Mouse (Mus musculus): ENCODE results near the gene Ppp4r4. TPM values are rescaled to one million over a fixed set of nuclear protein-coding genes. Genes with fewer than 3 reads are reported as not detected.
A peak's percentile ranks its signal among the peaks of the same experiment; 100 is the strongest.
"Not testable (repeated sequence)": the region's sequence is repeated elsewhere in the genome, so short reads cannot be mapped to it uniquely, and the experiment has no call there.

Gene Ppp4r4
- 2.8 and 2.9 TPM in 2 replicates for polyA plus RNA-seq (2015; fragmentation: Nextera tagmentation; extraction: Ambion mirVana)

DNA sequence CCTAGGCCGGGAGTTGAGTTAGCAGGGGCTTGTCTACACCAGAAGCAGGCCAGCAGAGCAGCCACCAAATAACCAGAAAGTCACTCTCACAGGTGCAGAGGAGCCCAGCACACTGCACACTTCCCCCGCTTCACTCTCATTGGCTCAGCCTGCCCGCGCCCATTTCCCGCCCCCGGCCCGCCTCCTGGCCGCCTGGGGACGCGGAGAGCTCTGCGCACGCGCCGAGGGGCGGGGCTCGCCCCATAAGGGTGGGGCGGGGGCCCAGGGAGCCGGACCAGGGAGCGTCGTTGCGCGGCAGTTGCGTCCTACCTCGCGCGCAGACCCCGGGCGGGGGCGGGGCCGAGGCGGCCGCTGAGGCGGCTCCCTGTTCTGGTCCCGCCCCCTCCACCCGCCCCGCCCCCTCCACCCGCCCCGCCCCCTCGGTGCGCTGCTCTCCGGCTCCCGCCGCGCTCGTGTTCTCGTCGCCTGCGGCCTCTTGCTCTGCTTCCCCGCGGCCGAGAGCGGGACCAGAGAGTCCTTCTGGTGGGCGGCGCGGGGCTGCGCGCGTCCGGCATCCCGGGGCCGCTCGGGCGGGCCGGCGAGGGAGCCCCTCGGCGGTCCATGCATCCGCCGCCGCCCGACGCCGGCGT is at the start of gene Ppp4r4:
Gene Ppp4r4 (plus strand): TSS at position 264 of the 629 bp plus-strand sequence.
- peak within 1 kb of the TSS; percentile 89 for H3K4me3 ChIP-seq
- H3K27me3 ChIP-seq: no peaks in the 10 kb centered on the region
- H3K4me1 ChIP-seq (replicated peaks): peaks cover 8% of the 10 kb centered on the region
- H3K4me2 ChIP-seq: peak within 1 kb of the TSS; percentile 93
- no peaks in the 10 kb centered on the region for H3K36me3 ChIP-seq
- H3K9me3 ChIP-seq: no peaks in the 10 kb centered on the region
- H3K27ac ChIP-seq (replicated peaks): peak within 1 kb of the TSS; percentile 79
- peak; percentile 98 for ATAC-seq (ENCODE audit: low FRiP score, low read depth)
- peak within 1 kb of the TSS; percentile 83 for H3K9ac ChIP-seq
- under 1% methylated on average over 67 of the region's 74 CpGs for WGBS

DNA sequence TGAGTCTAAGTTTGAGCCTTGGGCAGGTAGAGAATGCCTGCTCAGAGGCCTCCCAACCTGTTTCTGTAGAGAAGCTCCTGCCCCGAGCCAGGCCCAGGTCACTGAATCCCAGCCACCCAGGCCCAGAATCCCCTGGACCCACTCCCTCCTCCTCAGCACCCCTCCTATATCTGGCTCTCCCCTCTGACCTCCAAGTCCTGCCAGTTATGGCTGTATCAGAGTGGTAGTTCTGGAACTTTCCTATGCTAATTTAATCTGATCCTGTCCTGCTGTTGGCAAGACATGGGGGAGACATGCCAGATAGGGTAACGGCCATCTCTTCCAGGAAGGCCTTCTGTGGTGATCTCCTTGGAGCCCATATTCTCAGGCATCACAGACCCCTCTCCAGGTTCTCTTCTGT is 49.3 kb upstream of the Ppp4r4 start:
- no peaks in the 10 kb centered on the region for H3K9me3 ChIP-seq
- no peaks in the 10 kb centered on the region for H3K36me3 ChIP-seq
- no peak overlapping the region for H3K27ac ChIP-seq (replicated peaks)
- no peak overlapping the region for H3K4me3 ChIP-seq
- ATAC-seq (ENCODE audit: low FRiP score, low read depth): no peak
- no peak overlapping the region for H3K4me2 ChIP-seq
- WGBS: 79% methylated on average over 2 of the region's 2 CpGs
- no peaks in the 10 kb centered on the region for H3K4me1 ChIP-seq (replicated peaks)
- H3K27me3 ChIP-seq: no peaks in the 10 kb centered on the region
- H3K9ac ChIP-seq: no peak overlapping the region

DNA sequence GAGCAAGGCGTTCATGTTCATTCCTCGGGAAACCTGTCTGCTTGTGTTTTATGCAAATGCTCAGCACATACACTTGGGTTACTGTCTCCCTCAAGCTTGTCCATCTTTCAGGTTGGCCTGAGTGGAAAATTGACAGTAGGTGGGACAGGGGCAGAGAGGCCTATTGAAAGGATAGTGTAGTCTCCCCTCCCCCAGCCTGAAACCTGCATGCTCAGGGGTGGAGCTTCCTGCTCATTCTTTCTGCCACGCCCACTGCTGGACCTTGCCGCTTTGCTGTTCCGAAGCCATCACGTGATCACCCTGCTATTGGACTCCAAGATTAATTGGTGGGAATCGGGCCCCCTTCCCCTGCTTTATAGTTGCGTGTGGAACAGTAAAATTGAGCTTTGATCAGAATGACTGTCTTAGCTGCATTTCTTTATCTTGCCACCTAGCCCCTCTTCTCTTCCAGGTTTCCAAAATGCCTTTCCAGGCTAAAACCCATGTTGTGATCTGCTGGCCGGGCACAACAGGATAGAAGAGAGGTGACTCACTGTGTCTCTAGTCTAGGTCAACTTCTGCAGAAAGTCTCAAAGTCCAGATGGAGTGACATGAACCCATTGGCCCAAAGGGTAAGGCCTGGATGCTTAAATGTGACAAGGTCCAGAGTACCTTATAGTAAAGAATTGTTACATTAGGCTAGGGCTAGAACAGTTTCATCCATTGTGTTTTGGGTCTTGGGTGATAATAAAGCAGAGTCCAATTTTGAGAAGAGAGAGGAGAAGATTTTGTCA is 47.7 kb upstream of the Ppp4r4 start:
- not testable (repeated sequence) for H3K9ac ChIP-seq; H3K4me3 ChIP-seq; H3K36me3 ChIP-seq; H3K27ac ChIP-seq (replicated peaks); H3K4me2 ChIP-seq; H3K9me3 ChIP-seq; H3K27me3 ChIP-seq; H3K4me1 ChIP-seq (replicated peaks); ATAC-seq (ENCODE audit: low FRiP score, low read depth)
- 71% methylated on average over 9 of the region's 9 CpGs for WGBS

DNA sequence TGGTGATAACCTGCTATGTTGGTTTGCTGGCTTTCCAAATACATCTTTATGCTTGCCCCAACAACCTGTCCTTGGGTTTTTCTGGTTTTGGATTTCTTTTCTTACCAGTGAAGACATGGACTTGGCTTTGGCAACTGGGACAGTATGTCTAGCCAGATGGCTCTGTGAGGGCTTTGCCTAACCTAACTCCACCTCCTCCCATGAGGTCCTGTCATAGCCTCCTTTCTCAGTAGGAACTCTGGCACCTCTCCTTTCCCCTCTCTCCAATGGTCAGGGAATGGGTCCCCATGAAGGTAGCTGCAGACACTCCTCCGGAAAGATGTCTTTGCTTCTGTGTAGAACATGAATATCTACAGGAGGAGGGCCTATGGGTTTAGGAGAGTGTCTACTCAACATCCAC is 45.4 kb upstream of the Ppp4r4 start:
- Histone ChIP-seq H3K36me3 (no peaks in the 10 kb centered on the region), H3K27me3 (no peaks in the 10 kb centered on the region), H3K9ac (no peak overlapping the region), H3K4me1 (replicated peaks) (no peaks in the 10 kb centered on the region), H3K27ac (replicated peaks) (no peak overlapping the region), H3K4me3 (no peak overlapping the region), H3K9me3 (no peaks in the 10 kb centered on the region), H3K4me2 (no peak overlapping the region)
- WGBS: 88% methylated on average over 1 of the region's 1 CpGs
- no peak for ATAC-seq (ENCODE audit: low FRiP score, low read depth)

DNA sequence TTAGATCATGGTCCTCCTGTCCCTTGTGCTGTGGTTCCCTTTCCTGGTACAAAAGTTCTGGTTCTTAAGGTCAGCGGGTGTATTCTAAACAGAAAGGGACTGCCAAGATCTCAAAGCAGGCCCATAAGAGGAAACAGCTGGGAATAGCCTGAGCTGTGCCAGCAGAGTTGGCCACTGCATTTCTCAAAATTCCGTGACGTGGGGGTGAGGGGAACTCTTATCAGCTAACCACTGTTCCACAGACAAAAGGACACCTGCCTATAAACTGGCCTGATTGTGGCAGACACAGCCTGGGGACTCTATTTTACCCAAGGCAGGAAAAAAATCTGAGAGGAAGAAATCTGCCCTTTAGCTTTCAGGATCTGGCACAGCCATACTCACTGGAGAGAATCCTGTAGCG is 44.8 kb upstream of the Ppp4r4 start:
- H3K4me2 ChIP-seq: no peak overlapping the region
- H3K27ac ChIP-seq (replicated peaks): no peak overlapping the region
- H3K9me3 ChIP-seq: no peaks in the 10 kb centered on the region
- no peak overlapping the region for H3K4me3 ChIP-seq
- WGBS: 75% methylated on average over 4 of the region's 4 CpGs
- no peak overlapping the region for H3K9ac ChIP-seq
- H3K27me3 ChIP-seq: no peaks in the 10 kb centered on the region
- H3K4me1 ChIP-seq (replicated peaks): no peaks in the 10 kb centered on the region
- ATAC-seq (ENCODE audit: low FRiP score, low read depth): no peak
- no peaks in the 10 kb centered on the region for H3K36me3 ChIP-seq

DNA sequence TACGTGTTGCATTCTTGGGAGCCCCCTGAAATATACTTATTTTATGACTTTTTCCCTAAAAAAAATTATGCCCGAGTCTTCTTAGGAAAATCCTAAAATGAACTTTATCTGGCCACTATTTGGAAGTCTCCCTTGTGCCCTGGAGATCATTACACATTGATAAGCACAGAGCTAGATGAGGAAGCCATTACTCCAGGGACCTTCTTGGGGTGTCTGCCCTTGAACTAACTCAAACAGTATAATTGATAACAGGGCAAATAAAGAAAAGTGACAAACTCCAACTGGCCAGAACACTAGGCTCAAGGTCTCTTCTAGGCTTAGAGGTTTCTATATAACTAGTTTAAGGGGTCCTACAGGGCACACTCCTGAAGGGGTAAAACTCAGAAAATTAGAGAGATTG is 44.3 kb upstream of the Ppp4r4 start:
- Histone ChIP-seq H3K4me3 (no peak overlapping the region), H3K4me1 (replicated peaks) (no peaks in the 10 kb centered on the region), H3K4me2 (no peak overlapping the region), H3K36me3 (no peaks in the 10 kb centered on the region), H3K27me3 (no peaks in the 10 kb centered on the region), H3K9me3 (no peaks in the 10 kb centered on the region), H3K9ac (no peak overlapping the region), H3K27ac (replicated peaks) (no peak overlapping the region)
- no peak for ATAC-seq (ENCODE audit: low FRiP score, low read depth)
- WGBS: 80% methylated on average over 2 of the region's 2 CpGs

DNA sequence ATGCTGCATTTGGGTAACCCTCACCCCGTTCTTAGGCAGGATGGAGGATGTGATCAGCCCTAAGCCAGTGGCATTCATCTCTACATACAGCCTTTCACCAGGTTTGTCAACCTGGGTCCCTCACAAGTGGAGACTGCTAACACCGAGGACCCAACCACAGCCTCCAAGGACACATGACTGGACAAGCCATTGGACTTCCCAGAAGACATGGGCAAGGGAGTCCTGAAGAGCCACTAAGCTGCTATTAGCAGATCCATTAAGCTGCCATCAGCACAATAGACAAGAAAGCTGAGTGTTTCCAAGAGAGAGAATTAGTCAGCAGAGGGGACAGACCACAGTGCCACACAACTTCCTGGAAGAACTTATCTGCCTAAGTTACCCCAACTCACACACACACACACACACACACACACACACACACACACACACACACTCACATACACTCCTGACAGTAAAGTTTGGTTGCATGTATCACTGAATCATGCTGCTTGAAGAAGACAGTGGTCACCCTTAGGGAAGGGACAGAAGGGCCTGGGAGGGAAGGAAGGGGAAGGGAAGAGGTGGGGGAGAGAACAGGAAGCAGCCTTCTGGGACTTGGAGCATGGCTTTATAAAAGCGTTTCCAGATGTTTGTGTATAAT is 40.9 kb upstream of the Ppp4r4 start:
- H3K36me3 ChIP-seq: no peaks in the 10 kb centered on the region
- ATAC-seq (ENCODE audit: low FRiP score, low read depth): no peak
- no peak overlapping the region for H3K9ac ChIP-seq
- no peak overlapping the region for H3K27ac ChIP-seq (replicated peaks)
- 81% methylated on average over 3 of the region's 3 CpGs for WGBS
- H3K9me3 ChIP-seq: no peaks in the 10 kb centered on the region
- H3K4me3 ChIP-seq: no peak overlapping the region
- H3K4me2 ChIP-seq: no peak overlapping the region
- no peaks in the 10 kb centered on the region for H3K27me3 ChIP-seq
- H3K4me1 ChIP-seq (replicated peaks): no peaks in the 10 kb centered on the region

DNA sequence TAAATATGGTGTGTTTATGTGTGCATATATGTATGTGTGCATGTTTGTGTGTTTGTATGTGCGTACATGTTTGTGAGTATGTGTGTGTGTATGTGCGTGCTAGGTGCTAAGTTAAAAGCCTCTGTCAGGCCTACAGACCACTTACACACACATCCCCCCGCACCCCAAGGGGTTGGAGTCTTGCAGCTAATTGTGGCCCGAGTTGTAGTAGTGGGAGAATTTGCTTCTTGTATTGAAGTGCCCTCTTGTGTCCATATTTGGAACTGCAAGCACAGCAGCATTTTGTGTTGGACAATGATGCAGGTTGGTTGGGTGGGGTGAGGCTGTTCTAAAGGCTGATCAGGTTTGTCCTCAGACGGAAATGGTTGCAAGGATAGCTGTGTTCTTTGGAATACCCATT is 39.3 kb upstream of the Ppp4r4 start:
- Histone ChIP-seq H3K9ac (no peak overlapping the region), H3K4me1 (replicated peaks) (no peaks in the 10 kb centered on the region), H3K4me3 (no peak overlapping the region), H3K36me3 (no peaks in the 10 kb centered on the region), H3K9me3 (no peaks in the 10 kb centered on the region), H3K27ac (replicated peaks) (no peak overlapping the region), H3K27me3 (no peaks in the 10 kb centered on the region), H3K4me2 (no peak overlapping the region)
- 39% methylated on average over 5 of the region's 5 CpGs for WGBS
- no peak for ATAC-seq (ENCODE audit: low FRiP score, low read depth)

DNA sequence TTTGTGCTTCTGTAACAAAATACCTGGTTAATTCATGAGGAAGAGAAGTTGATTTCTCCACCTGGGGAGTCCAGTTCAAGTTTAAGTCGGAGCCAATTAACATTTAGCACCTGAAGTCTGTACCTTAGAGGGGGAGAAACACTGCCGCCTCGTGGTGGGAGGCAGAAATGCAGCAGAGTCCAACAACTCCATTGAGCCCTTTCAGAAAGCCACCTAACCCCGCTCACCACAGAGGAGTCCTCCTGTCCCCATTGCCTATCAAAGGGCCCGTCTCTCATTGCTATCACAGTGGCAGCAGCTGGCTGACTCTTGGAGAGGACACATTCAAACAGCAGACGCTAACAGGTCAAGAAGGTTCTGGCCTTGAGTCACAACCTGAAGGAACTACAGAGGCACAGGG is 37.6 kb upstream of the Ppp4r4 start:
- WGBS: 25% methylated on average over 6 of the region's 6 CpGs
- Histone ChIP-seq H3K4me2 (no peak overlapping the region), H3K4me1 (replicated peaks) (no peaks in the 10 kb centered on the region), H3K9ac (no peak overlapping the region), H3K9me3 (no peaks in the 10 kb centered on the region), H3K36me3 (no peaks in the 10 kb centered on the region), H3K4me3 (no peak overlapping the region), H3K27ac (replicated peaks) (no peak overlapping the region), H3K27me3 (no peaks in the 10 kb centered on the region)
- ATAC-seq (ENCODE audit: low FRiP score, low read depth): no peak

DNA sequence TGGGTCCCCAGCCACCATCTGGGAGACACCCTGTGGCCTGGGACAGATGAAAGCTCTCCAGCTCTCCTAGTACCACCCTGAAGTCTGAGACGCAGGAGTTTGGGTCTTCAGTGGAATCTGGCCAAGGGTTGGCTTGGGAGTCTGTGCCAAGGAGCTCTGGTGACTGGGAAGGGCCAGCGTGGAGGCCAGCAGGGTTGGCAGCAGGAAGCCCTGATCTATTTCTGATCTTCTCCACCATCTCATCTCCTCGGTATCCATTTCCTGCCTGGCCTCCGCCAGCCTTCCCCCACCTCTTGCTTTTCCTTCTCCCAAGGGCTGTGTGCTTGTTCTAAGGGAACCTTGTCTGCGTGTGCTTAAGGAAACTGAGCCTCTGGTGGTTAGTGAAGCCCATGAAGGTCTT is 33.3 kb upstream of the Ppp4r4 start:
- no peak for ATAC-seq (ENCODE audit: low FRiP score, low read depth)
- H3K27me3 ChIP-seq: no peaks in the 10 kb centered on the region
- H3K27ac ChIP-seq (replicated peaks): no peak overlapping the region
- no peak overlapping the region for H3K4me3 ChIP-seq
- H3K36me3 ChIP-seq: no peaks in the 10 kb centered on the region
- H3K9me3 ChIP-seq: no peaks in the 10 kb centered on the region
- H3K9ac ChIP-seq: no peak overlapping the region
- no peaks in the 10 kb centered on the region for H3K4me1 ChIP-seq (replicated peaks)
- 76% methylated on average over 5 of the region's 5 CpGs for WGBS
- H3K4me2 ChIP-seq: no peak overlapping the region

DNA sequence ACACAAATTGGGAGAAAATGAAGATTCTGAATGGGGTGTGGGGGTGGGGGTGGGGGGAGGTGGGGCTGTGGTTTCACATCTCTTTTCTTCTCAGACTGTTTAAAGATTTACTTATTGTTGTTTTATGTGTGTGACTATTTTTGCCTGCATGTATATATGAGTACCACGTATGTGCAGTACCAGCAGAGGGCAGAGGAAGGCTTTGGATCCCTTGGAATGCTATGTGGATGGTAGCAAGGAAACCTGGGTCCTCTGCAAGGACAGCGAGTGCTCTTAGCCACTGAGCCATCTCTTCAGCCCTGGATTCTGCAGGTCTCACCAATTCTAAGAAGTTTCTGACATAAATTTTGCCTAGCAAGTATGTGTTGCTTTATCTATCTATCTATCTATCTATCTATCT is 32.8 kb upstream of the Ppp4r4 start:
- no peaks in the 10 kb centered on the region for H3K27me3 ChIP-seq
- no peak overlapping the region for H3K4me3 ChIP-seq
- WGBS: 85% methylated on average over 2 of the region's 2 CpGs
- H3K9me3 ChIP-seq: no peaks in the 10 kb centered on the region
- H3K4me1 ChIP-seq (replicated peaks): no peaks in the 10 kb centered on the region
- H3K36me3 ChIP-seq: no peaks in the 10 kb centered on the region
- no peak overlapping the region for H3K9ac ChIP-seq
- no peak overlapping the region for H3K4me2 ChIP-seq
- ATAC-seq (ENCODE audit: low FRiP score, low read depth): no peak
- no peak overlapping the region for H3K27ac ChIP-seq (replicated peaks)

DNA sequence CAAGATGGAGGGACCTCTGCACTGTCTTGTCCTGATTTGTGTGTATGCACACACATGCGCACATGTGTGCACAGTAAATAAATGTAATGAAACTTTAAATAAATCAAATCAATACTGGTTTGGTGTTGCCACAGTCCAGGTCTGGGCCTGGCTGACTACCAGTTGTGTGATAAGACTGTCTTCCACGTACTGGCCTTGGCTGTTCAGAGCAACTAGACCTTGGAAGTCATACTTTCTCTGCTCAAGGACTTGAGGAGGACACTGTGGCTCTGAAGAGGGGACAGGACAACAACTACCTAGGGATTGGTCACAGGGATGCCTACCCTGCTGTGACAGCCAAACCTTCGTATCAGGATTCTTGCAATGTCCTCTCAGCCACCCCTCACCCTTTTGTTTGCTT is 28.8 kb upstream of the Ppp4r4 start:
- H3K27me3 ChIP-seq: no peaks in the 10 kb centered on the region
- H3K4me1 ChIP-seq (replicated peaks): no peaks in the 10 kb centered on the region
- no peaks in the 10 kb centered on the region for H3K36me3 ChIP-seq
- H3K27ac ChIP-seq (replicated peaks): no peak overlapping the region
- no peak overlapping the region for H3K9ac ChIP-seq
- no peak for ATAC-seq (ENCODE audit: low FRiP score, low read depth)
- H3K4me3 ChIP-seq: no peak overlapping the region
- no peaks in the 10 kb centered on the region for H3K9me3 ChIP-seq
- H3K4me2 ChIP-seq: no peak overlapping the region
- 76% methylated on average over 3 of the region's 3 CpGs for WGBS
